Mouse (Mus musculus): Measurements from ENCODE around the gene Dhx33.

The Dhx33 gene

GRCm38 (mm10) chr11:70982030-70982429, 22.2 kb downstream of the Dhx33 start:
- in situ Hi-C loops (cut with MseI, MboI), result no loop called here

GRCm38 (mm10) chr11:70980751-70981510, 23.3 kb downstream of the Dhx33 start:
- in situ Hi-C loops (cut with MseI, MboI), result no loop called here

GRCm38 (mm10) chr11:70980232-70980631, 24.0 kb downstream of the Dhx33 start:
- in situ Hi-C loops (cut with MseI, MboI), result no loop called here

GRCm38 (mm10) chr11:70977293-70977692, 26.9 kb downstream of the Dhx33 start:
- in situ Hi-C loops (cut with MseI, MboI), result no loop called here

- in situ Hi-C loops (cut with MseI, MboI), result no loop called here
Observed at GRCm38 (mm10) chr11:70975193-70975592, 29.0 kb downstream of the Dhx33 start.

- in situ Hi-C loops (cut with MseI, MboI), result no loop called here
Observed at GRCm38 (mm10) chr11:70973947-70974346, 30.3 kb downstream of the Dhx33 start.

- in situ Hi-C loops (cut with MseI, MboI), result no loop called here
Observed at GRCm38 (mm10) chr11:70972586-70972985, 31.7 kb downstream of the Dhx33 start.

GRCm38 (mm10) chr11:70970560-70971540, 33.4 kb downstream of the Dhx33 start:
- in situ Hi-C loops (cut with MseI, MboI), result no loop called here

- in situ Hi-C loops (cut with MseI, MboI), result no loop called here
Observed at GRCm38 (mm10) chr11:70969821-70970559, 34.2 kb downstream of the Dhx33 start, which contains the start of the genes Nup88 and Rpain. Gene Nup88, minus strand, starts transcription at chr11:70969973. Gene Rpain, plus strand, starts transcription at chr11:70970213.

GRCm38 (mm10) chr11:70969271-70969794, 34.9 kb downstream of the Dhx33 start:
- in situ Hi-C loops (cut with MseI, MboI), result no loop called here

GRCm38 (mm10) chr11:70964222-70964907, 39.9 kb downstream of the Dhx33 start:
- in situ Hi-C loops (cut with MseI, MboI), result no loop called here

GRCm38 (mm10) chr11:70960786-70961554, 43.3 kb downstream of the Dhx33 start:
- in situ Hi-C loops (cut with MseI, MboI), result no loop called here

- in situ Hi-C loops (cut with MseI, MboI), result no loop called here
Observed at GRCm38 (mm10) chr11:70954711-70955110, 49.5 kb downstream of the Dhx33 start.

- in situ Hi-C loops (cut with MseI, MboI), result no loop called here
Observed at GRCm38 (mm10) chr11:70944935-70945817, 59.1 kb downstream of the Dhx33 start.

- in situ Hi-C loops (cut with MseI, MboI), result no loop called here
Observed at GRCm38 (mm10) chr11:70943651-70944050, 60.6 kb downstream of the Dhx33 start.

GRCm38 (mm10) chr11:70942596-70942995, 61.6 kb downstream of the Dhx33 start:
- in situ Hi-C loops (cut with MseI, MboI), result no loop called here

GRCm38 (mm10) chr11:70935316-70935715, 68.9 kb downstream of the Dhx33 start:
- in situ Hi-C loops (cut with MseI, MboI), result no loop called here

Measured in mouse trophoblast stem cell (cell line).